Mouse (Mus musculus) midbrain, embryonic 13.5 days (tissue): ENCODE data around the gene Taf1b. TPM values are rescaled to one million over a fixed set of nuclear protein-coding genes. Genes with fewer than 3 reads are reported as not detected.

Source experiments
- ATAC-seq: fragments of 200-750 bp; cut with Nextera tagmentation; 2 replicates; pipeline ENCODE4 v1.8.0; 2017; ENCODE audit warnings: mild to moderate bottlenecking, moderate TSS enrichment, moderate library complexity
- H3K27ac ChIP-seq: fragments of 300-500 bp; sonication (generic); 2 replicates; pipeline ENCODE4 v1.5.1; 2015; ENCODE audit warnings: inconsistent platforms, mild to moderate bottlenecking, moderate library complexity
- H3K27me3 ChIP-seq: fragments of 300-500 bp; sonication (generic); 2 replicates; pipeline ENCODE4 v1.6.1; 2015; ENCODE audit warnings: mild to moderate bottlenecking, inconsistent platforms
- H3K36me3 ChIP-seq: fragments of 300-500 bp; sonication (generic); 2 replicates; pipeline ENCODE4 v1.6.1; 2015; ENCODE audit warnings: mild to moderate bottlenecking, inconsistent platforms
- H3K4me1 ChIP-seq: fragments of 300-500 bp; sonication (generic); replicated peaks from 2 replicates; pipeline ENCODE4 v1.6.1; 2015; ENCODE audit warnings: inconsistent platforms
- H3K4me2 ChIP-seq: fragments of 300-500 bp; sonication (generic); replicated peaks from 2 replicates; pipeline ENCODE4 v1.6.1; 2015; ENCODE audit warnings: moderate library complexity, mild to moderate bottlenecking, inconsistent platforms
- H3K4me3 ChIP-seq: fragments of 300-500 bp; sonication (generic); replicated peaks from 2 replicates; pipeline ENCODE4 v1.5.1; 2015; ENCODE audit warnings: mild to moderate bottlenecking, inconsistent platforms
- H3K9ac ChIP-seq: fragments of 300-500 bp; sonication (generic); replicated peaks from 2 replicates; pipeline ENCODE4 v1.6.1; 2015; ENCODE audit warnings: mild to moderate bottlenecking, inconsistent platforms
- H3K9me3 ChIP-seq: fragments of 300-500 bp; sonication (generic); 2 replicates; pipeline ENCODE4 v1.6.1; 2016; ENCODE audit warnings: mild to moderate bottlenecking, inconsistent platforms
- WGBS: fragments of 180-500 bp; shearing (Covaris S2); methylation state at CpG from one replicate; pipeline ENCODE4 v1.1.7; 2015; 5-methylcytosine and 5-hydroxymethylcytosine counted together
- polyA plus RNA-seq: library from polyadenylated mRNA; unstranded; fragments of >200 nt; fragmentation: Nextera tagmentation; extraction: Ambion mirVana; gene quantifications from 2 replicates; pipeline ENCODE4 v1.2.1, GENCODE M21; 2015

The Taf1b gene
- polyA plus RNA-seq, 1 experiment from 2014 or later = 35.2 TPM

DNA sequence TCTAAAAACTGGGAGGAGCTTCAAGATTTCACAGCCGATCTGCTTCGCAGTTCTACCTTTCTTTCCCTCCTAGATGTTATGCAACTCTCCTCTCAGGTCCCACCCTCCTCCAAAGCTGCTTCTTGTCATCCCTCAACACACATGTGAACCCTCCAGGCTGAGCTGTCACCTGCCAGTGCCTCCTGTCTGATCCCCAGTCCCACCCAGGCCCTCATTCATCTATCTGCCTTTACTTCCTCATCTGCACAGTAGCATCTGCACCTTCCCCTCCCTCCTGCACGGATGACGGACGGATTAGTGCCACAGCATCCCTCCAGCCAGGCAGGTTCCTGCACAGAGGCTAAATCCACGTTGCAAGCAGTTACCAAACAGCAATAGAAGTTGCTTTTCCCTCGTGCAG, 88.0 kb downstream of the Taf1b start:
- no peaks in the 10 kb centered on the region for H3K36me3 ChIP-seq
- no peak overlapping the region for H3K4me3 ChIP-seq
- ATAC-seq = no peak
- H3K4me2 ChIP-seq = no peak overlapping the region
- H3K27me3 ChIP-seq = no peaks in the 10 kb centered on the region
- 0 out of 2 replicates have a peak, but pooled peaks cover 3% of the 10 kb centered on the region for H3K4me1 ChIP-seq
- WGBS = 72% methylated on average over 7 of the region's 7 CpGs
- no peak overlapping the region for H3K9ac ChIP-seq
- no peaks in the 10 kb centered on the region for H3K9me3 ChIP-seq
- no peak overlapping the region for H3K27ac ChIP-seq

DNA sequence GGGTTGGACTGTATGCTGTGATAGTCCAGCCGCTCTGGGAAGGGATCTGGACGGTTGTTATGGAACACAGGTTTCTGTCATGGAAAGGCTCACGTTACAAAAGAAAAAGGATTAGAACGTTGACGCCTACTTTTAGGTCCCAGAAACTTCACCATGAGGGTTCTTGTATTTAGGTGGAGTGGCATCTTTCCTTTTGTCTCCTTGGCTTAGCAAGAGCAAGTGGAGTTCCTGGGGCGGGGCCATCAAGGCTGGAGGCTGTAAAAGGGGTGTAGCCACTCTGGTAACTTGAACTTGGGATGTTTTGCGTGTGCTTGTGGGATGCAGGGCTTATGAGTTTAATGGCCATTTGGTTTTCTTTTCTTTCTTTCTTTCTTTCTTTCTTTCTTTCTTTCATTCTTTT, 92.2 kb downstream of the Taf1b start:
- 65% methylated on average over 7 of the region's 7 CpGs for WGBS
- Histone ChIP-seq H3K4me3 (no peak overlapping the region), H3K4me1 (peaks cover 10% of the 10 kb centered on the region), H3K4me2 (no peak overlapping the region), H3K9ac (no peak overlapping the region), H3K36me3 (no peaks in the 10 kb centered on the region), H3K27ac (no peak overlapping the region), H3K9me3 (no peaks in the 10 kb centered on the region), H3K27me3 (no peaks in the 10 kb centered on the region)
- no peak for ATAC-seq

DNA sequence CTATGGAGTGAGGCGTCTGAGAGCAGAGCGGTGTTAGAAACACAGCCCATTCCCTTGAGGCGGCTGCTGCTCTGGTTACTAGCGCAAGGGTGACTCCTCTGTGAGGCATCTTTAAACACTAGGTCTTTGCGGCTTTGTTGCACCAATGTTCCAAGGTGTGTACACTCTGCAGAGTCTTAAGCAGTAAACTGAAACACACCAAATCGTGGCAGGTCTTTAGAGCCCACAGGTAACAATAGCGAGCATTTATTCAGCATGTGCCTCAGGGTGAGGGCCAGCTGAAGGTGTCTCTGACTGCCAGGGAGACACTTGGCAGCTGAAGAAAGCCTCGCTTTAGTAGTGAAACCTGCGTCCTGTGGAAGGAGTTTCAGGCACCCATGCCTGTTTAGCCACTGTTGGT, 93.9 kb downstream of the Taf1b start:
- H3K9me3 ChIP-seq = no peaks in the 10 kb centered on the region
- no peak for ATAC-seq
- H3K4me3 ChIP-seq = no peak overlapping the region
- no peaks in the 10 kb centered on the region for H3K27me3 ChIP-seq
- no peak overlapping the region for H3K9ac ChIP-seq
- H3K27ac ChIP-seq = no peak overlapping the region
- WGBS = 86% methylated on average over 9 of the region's 9 CpGs
- no peak overlapping the region for H3K4me2 ChIP-seq
- H3K4me1 ChIP-seq = peaks cover 10% of the 10 kb centered on the region
- no peaks in the 10 kb centered on the region for H3K36me3 ChIP-seq

DNA sequence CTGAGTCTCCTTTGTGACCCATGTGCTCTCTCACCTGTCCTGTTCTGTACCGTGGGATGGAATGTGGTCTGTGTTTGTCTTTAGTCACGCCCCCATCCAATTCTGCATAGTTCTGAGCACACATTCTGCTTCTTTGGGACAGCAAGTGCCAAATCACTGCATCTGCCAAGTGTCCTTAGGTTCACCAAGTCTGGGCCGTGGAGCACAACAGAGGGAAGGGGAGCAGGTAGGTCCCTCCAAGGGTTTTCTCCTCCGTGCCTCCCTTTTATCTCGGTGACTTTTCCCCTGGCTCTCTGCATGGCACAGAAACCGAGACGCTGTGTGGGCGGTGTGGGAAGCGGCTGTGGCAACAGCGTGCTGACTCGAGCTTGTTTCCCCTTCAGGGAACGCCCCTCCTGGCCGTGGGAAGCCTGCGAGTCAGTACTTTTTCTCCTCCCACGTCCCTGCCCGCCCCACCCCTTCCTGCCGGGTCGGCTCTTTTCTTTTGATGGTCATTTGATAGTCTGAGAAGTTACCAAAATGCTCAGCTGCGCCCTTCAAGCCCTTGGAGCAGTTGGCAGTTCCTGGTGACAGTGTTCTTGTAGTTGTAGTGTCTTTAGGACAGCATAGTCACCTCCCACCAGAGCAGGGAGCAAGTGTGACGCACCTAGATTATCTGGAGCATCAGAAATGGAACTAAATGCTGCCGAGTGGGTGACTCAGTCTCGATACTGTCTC, 95.0 kb downstream of the Taf1b start:
- no peak overlapping the region for H3K27ac ChIP-seq
- H3K4me3 ChIP-seq = no peak overlapping the region
- H3K27me3 ChIP-seq = no peaks in the 10 kb centered on the region
- ATAC-seq = 0 out of 2 replicates have a peak, but pooled peaks have one; percentile 43
- H3K4me2 ChIP-seq = peak overlapping the region; percentile 32
- peaks cover 10% of the 10 kb centered on the region for H3K4me1 ChIP-seq
- WGBS = 20% methylated on average over 22 of the region's 22 CpGs
- H3K36me3 ChIP-seq = no peaks in the 10 kb centered on the region
- no peaks in the 10 kb centered on the region for H3K9me3 ChIP-seq
- H3K9ac ChIP-seq = no peak overlapping the region

DNA sequence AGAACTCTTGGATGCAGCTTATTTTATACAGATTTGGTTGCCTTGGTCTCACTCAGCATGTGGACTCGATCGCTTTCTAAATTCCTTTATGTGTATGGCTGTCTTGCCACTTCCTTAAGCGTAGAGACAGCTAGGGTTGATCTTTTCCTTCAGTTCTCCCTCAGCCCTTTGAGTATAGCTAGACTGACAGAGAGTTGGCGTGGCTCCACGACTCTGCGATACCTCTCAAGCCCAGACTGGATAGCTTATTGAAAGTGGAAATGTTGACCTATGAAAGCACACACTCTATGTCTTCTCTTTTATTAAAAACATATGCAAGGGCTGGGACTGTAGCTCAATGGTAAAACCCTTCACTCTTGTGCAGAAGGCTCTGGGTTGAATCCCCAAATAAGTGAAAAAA, 99.2 kb downstream of the Taf1b start:
- H3K4me2 ChIP-seq = no peak overlapping the region
- 89% methylated on average over 6 of the region's 6 CpGs for WGBS
- ATAC-seq = no peak
- no peak overlapping the region for H3K27ac ChIP-seq
- no peak overlapping the region for H3K4me3 ChIP-seq
- H3K27me3 ChIP-seq = no peaks in the 10 kb centered on the region
- peaks cover 10% of the 10 kb centered on the region for H3K4me1 ChIP-seq
- no peaks in the 10 kb centered on the region for H3K36me3 ChIP-seq
- H3K9ac ChIP-seq = no peak overlapping the region
- no peaks in the 10 kb centered on the region for H3K9me3 ChIP-seq

DNA sequence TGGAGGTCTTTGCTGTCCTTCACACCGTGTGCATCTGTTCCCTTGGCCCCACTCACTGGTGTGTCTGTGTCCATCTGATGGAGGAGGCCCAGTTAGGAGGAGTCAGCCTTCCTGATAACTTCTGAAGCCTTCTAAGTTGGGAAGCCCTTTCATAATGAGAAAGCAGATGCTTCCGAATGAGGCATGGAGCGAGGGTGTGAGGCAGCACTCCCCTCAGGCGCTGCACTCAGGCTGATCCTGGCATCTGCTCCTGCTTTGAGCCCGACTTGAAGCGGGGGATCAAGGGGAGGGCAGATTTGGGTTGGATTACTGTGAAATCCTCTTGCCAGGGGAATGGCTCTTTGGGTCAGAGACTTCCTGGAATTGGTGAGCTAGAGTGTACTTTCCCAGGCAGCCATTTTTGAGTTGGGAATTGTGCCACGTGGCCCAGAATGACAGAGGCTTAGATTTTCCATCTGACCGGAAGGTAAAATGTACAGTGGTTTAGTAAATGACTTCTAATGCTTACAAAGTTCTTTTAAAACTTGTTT, 101.3 kb downstream of the Taf1b start:
- WGBS = 57% methylated on average over 8 of the region's 8 CpGs
- no peaks in the 10 kb centered on the region for H3K9me3 ChIP-seq
- H3K27me3 ChIP-seq = no peaks in the 10 kb centered on the region
- H3K4me1 ChIP-seq = no peaks in the 10 kb centered on the region
- H3K36me3 ChIP-seq = no peaks in the 10 kb centered on the region
- ATAC-seq = no peak
- H3K9ac ChIP-seq = no peak overlapping the region
- H3K4me3 ChIP-seq = no peak overlapping the region
- H3K4me2 ChIP-seq = no peak overlapping the region
- no peak overlapping the region for H3K27ac ChIP-seq

DNA sequence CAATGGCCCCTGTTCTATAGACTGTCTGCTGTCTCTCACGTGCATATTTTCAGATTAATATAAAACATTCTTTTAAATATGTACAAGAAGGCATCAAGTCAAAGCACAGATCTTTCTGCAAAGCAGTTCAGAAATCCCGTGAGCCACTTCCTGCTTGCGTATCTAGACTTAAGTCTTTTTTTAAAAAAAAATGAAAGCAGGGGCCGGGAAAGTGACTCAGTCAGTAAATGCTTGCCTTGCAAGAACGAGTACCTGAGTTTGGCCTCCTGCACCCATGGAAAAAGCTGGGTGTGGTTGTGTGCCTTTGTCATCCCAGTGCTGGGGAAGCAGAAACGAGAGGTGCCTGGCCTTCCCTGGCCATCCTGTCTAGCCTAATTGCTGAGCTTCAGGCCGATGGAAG, 101.9 kb downstream of the Taf1b start:
- no peaks in the 10 kb centered on the region for H3K36me3 ChIP-seq
- 86% methylated on average over 7 of the region's 7 CpGs for WGBS
- no peaks in the 10 kb centered on the region for H3K27me3 ChIP-seq
- H3K27ac ChIP-seq = no peak overlapping the region
- H3K4me2 ChIP-seq = no peak overlapping the region
- no peak for ATAC-seq
- no peak overlapping the region for H3K4me3 ChIP-seq
- H3K9me3 ChIP-seq = no peaks in the 10 kb centered on the region
- no peaks in the 10 kb centered on the region for H3K4me1 ChIP-seq
- H3K9ac ChIP-seq = no peak overlapping the region

DNA sequence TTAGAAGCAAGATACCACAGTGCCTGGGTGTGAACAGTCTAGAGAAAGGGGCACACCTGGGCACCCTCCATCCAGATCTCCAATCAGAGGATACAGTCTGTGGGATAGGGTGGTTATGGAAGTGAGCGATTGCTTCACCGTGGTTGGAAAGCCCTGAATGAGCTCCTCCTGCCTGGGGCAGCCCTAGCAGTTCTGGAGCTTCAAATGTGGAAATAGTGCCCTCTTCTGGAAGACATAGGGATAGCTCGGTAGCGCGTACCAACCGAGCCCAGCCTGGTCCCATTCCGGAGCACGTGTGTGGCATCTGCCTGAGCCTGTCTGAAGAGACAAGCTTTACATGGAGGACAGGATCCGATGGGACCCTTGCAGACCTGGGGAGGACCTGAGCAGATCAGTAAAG, 102.6 kb downstream of the Taf1b start:
- Histone ChIP-seq H3K27me3 (no peaks in the 10 kb centered on the region), H3K36me3 (no peaks in the 10 kb centered on the region), H3K9ac (no peak overlapping the region), H3K27ac (no peak overlapping the region), H3K9me3 (no peaks in the 10 kb centered on the region), H3K4me1 (no peaks in the 10 kb centered on the region), H3K4me3 (no peak overlapping the region), H3K4me2 (no peak overlapping the region)
- WGBS = 3% methylated on average over 9 of the region's 9 CpGs
- ATAC-seq = peak; percentile 82

DNA sequence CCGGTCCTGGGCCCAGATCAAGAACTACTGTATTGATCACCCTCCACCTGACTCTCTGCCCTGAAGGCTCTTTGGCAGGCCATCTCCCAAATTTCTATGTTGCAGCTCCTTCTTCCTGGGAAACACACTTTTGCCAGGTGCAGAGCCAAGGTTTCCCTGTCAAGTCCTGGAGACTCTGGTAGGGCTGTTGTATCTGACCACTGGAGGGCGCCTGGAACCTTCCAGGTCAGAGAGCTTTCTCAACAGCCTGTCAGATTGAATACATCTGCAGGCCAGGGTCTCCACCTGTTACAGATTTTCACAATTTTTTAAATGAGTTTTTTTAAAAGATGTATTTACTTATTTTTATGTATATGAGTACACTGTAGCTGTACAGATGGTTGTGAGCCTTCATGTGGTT, 105.1 kb downstream of the Taf1b start:
- Histone ChIP-seq H3K9ac (no peak overlapping the region), H3K4me3 (no peak overlapping the region), H3K36me3 (no peaks in the 10 kb centered on the region), H3K4me1 (no peaks in the 10 kb centered on the region), H3K9me3 (no peaks in the 10 kb centered on the region), H3K27me3 (no peaks in the 10 kb centered on the region), H3K4me2 (no peak overlapping the region), H3K27ac (no peak overlapping the region)
- 52% methylated on average over 2 of the region's 2 CpGs for WGBS
- peak; percentile 68; the same call in 1 of the 2 replicates for ATAC-seq

DNA sequence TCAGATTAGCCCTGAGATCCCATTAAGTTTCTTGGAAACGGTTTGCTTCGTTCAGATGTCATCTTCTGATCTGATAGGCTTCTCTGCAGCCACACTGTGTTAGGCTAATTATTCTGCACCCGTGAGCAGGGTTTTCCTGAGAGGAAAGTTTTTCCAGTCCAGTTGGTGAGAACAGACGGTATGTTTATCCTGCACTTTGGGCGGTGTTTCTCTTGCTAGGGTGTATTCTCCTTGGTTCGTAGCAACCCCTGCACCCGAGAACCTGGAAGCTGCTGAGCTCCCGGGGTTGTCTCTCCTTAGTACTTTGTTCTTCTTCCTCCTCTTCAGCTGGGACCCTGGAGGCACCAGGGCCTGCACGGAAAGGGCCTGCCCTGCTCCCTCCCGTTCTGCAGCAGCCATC, 108.0 kb downstream of the Taf1b start:
- no peak overlapping the region for H3K27ac ChIP-seq
- no peaks in the 10 kb centered on the region for H3K4me1 ChIP-seq
- H3K9ac ChIP-seq = no peak overlapping the region
- no peaks in the 10 kb centered on the region for H3K27me3 ChIP-seq
- ATAC-seq = no peak
- no peaks in the 10 kb centered on the region for H3K36me3 ChIP-seq
- 68% methylated on average over 10 of the region's 10 CpGs for WGBS
- no peak overlapping the region for H3K4me2 ChIP-seq
- no peak overlapping the region for H3K4me3 ChIP-seq
- no peaks in the 10 kb centered on the region for H3K9me3 ChIP-seq

Other genes with a start within 250 kb of the Taf1b start
- 0.48 and 0.58 TPM in 2 replicates for gene Grhl1, start 73.9 kb downstream of the Taf1b start, polyA plus RNA-seq
- 16.8 and 19.1 TPM in 2 replicates for gene Klf11, start 152.9 kb downstream of the Taf1b start, polyA plus RNA-seq
- gene Cys1, start 183.5 kb downstream of the Taf1b start, polyA plus RNA-seq = 0.90 and 1.0 TPM in 2 replicates
- gene Rrm2, start 209.9 kb downstream of the Taf1b start, polyA plus RNA-seq = 153 and 175 TPM in 2 replicates